ENCODE assay signal across 15 mouse cellular contexts in the genomic region with DNA sequence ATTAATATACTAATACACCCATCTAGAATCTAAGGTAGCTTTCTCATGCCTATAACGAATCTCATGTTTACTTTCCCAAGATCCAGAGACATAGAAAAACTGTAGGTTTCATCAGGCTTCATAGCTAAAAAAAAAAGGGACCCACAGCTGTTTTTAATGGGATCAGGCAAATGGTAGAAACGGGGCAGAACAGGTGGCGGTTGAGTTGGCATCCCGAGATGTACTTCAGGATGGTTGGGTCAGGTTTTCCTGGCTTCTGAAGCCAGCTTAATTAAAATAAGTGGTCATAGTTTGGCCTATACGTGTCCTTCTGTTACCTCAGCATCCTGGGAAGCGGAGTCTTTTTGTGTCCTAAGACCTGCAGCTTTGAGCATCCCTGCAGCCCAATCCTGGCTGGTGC. TPM values are rescaled to one million over a fixed set of nuclear protein-coding genes. Genes with fewer than 3 reads are reported as not detected.
"Had no signal": no experiment of that assay in that cellular context is flagged by ENCODE, and none has a peak within 500 bp of the region (broad histone marks: within the 10 kb centered on the region; RNA-seq: fewer than 3 reads in every experiment).

No protein-coding gene starts in this region.

- H3K4me3 ChIP-seq: midbrain, embryonic 13.5 days; midbrain, embryonic 15.5 days; neural tube, embryonic 12.5 days; stomach, embryonic 15.5 days had no signal

- H3K27me3 ChIP-seq: midbrain, embryonic 13.5 days; midbrain, embryonic 15.5 days; neural tube, embryonic 12.5 days; stomach, embryonic 15.5 days had no signal

- H3K27ac ChIP-seq: midbrain, embryonic 13.5 days; midbrain, embryonic 15.5 days; neural tube, embryonic 12.5 days; stomach, embryonic 15.5 days; stomach, postnatal 0 days had no signal

- DNase-seq: lung, adult 18-20 months; lung, embryonic 14.5 days; lung, postnatal 10 days; lung, postnatal 4 days; right cerebral cortex, postnatal 14 days; thymus, adult 2 months; thymus, postnatal 25 days; thymus, postnatal 4 days had no signal

- H3K9ac ChIP-seq: lung, embryonic 14.5 days; midbrain, embryonic 13.5 days; midbrain, embryonic 15.5 days; neural tube, embryonic 12.5 days; stomach, embryonic 15.5 days had no signal

- H3K9me3 ChIP-seq: midbrain, embryonic 13.5 days; midbrain, embryonic 15.5 days; neural tube, embryonic 12.5 days; stomach, embryonic 15.5 days had no signal

- ATAC-seq: midbrain, embryonic 13.5 days; midbrain, embryonic 15.5 days had no signal

- H3K4me2 ChIP-seq: lung, embryonic 14.5 days; midbrain, embryonic 11.5 days; midbrain, embryonic 13.5 days; midbrain, embryonic 15.5 days; neural tube, embryonic 12.5 days; stomach, embryonic 15.5 days had no signal

RNA-seq across cellular contexts. Expression of a gene that starts 58.4 kb away (rescaled TPM):
- total RNA-seq: megakaryocyte-erythroid progenitor cell, adult 5-6 weeks had no signal
